Mouse (Mus musculus) heart, postnatal 10 days (tissue): Measurements from ENCODE around the gene Ipo7. TPM values are rescaled to one million over a fixed set of nuclear protein-coding genes. Genes with fewer than 3 reads are reported as not detected.

Source experiments
- DNase-seq, 2 experiments: peaks; one replicate each; pipeline ENCODE4 v3.0.0; 2021
- intact Hi-C: fragments of 180-260 bp; cut with DNase I; formaldehyde crosslinking; loops from one replicate; pipeline ENCODE4 v1.15.1; 2025
- total RNA-seq, 2 experiments: library from RNA; stranded (reverse); gene quantifications; 2 replicates each; pipeline ENCODE4 v1.2.3; 2021

The Ipo7 gene
- total RNA-seq, 2 experiments from 2014 or later: 89.1 to 98.3 TPM

DNA sequence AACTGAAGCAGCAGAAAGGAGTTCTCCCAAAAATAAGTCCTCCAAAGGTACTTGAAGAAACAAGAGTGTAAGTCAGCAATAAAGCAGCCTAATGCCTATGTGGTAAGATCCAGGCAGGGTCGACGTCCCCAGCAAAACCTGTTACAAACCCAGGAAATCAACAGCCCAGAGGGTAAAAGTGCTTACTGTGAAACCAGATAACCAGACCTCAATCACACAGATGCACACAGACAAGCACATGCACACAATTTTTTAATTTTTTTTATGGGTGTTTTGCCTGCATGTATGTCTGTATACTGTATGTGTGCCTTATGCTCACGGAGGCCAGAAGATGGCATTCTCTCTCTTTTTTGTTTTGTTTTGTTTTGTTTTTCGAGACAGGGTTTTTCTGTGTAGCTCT, 78.3 kb downstream of the Ipo7 start:
- intact Hi-C loops: loop anchor here (5.0 kb wide), 1 partner anchor 66 kb away; no protein-coding TSS in a partner anchor
- no peak for DNase-seq

DNA sequence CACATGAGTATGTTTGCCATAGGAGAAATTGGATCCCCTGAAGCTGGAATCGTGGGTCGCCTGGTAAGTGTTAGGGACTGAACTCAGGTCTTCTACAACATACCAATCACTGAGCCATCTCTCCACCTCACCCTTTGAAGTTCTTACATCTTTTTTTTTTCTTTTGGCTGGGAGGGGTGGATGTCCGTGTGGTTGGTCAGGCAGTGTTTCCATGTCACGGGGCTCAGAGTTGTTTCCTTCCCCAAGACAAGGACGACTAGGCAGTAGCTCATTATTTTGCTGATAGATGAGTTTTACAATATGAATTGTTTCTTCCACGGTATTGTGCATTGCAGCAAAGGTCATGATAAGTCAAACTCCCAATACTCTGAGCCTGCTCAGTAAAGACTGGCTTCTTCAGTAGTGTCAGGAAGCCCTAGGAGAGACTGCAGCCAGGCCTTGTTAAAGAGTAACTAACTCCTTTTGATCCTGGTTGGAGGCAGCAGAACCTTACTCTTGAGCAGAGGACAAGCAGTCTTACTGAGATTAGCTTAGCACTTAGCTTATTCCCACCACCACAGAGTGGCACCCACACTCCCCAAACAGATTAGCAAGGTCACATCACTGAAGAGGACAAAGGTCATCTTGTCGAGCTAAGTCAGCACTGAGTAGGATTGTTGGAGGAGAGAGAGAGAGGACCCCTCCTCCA, 79.2 kb downstream of the Ipo7 start:
- intact Hi-C loops: loop anchor here (5.0 kb wide), 1 partner anchor 65 kb away; no protein-coding TSS in a partner anchor
- DNase-seq: no peak

DNA sequence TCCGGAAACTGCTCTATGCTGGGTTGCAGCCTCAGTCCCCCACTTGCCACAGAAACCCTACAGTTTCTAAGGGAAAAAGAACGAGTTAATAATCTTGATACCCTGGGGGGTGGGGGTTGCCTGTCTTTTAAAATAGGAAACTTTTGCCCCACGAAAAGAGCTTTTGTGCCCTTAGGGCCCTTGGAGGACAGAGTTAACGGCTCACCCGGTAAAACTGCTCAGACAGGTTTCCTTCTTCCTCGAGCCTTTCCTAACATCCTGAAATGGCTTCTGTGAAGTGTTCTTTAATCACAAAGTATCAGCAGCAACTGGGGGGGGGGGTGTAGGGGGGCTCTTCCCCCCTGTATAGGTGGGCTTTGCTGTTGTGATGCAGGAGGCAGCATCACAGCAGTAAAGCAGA, 82.8 kb downstream of the Ipo7 start:
- no peak for DNase-seq
- intact Hi-C loops: no loop called here

DNA sequence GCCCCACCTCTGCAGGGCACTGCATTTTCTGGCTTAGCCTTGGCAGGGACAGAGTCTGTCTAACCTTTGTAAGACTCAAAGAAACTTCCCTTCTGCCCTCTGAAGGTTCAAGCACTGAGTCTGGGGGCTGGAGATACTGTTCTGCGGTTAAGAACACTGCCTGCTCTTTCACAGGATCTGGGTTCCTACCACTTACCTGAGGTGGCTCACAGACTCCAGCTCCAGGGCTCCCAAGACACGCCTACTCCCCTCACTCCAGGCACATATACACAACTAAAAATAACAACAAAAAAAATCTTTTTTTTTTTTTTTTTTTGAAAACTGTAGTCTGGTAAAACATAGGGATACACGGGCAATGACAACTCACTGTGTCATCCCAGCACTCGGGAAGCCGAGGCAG, 83.2 kb downstream of the Ipo7 start:
- no peak for DNase-seq
- intact Hi-C loops: no loop called here

DNA sequence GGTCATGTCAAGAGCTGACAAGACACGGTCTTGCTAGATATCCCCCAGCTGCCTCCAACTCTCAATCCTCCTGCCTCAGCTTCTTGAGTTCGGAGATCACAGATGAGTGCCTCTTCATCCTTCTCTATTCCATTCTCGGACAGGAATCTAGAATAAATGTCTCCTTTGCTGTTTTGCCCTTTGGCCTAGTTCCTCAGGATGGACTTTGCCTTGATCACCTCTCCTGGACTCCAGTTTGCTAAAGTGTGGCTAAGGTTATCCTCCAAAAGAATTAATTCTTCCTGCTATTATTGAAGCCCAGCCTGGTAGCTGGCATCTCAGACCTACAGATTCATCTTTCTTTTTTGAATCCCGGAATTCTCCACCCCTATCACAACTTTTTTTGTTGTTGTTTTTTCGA, 87.0 kb downstream of the Ipo7 start:
- intact Hi-C loops: no loop called here

More for the DNA sequence above, 87.0 kb downstream of the Ipo7 start:
- no peak for DNase-seq

Other genes starting within 250 kb of the Ipo7 start
- under 1 TPM; 0.30 to 0.34 TPM for gene Nrip3, start 236.2 kb upstream of the Ipo7 start, total RNA-seq
- gene Scube2, start 152.6 kb upstream of the Ipo7 start, total RNA-seq: 10 to 100 TPM; 14.3 to 17.2 TPM
- 100 to 1,000 TPM; 183 to 190 TPM for gene Dennd5a, start 57.8 kb upstream of the Ipo7 start, total RNA-seq
- gene Tmem41b, start 31.3 kb upstream of the Ipo7 start, total RNA-seq: 10 to 100 TPM; 51.5 to 60.6 TPM
- 10 to 100 TPM; 11.0 to 12.3 TPM for gene Zfp143, start 42.9 kb downstream of the Ipo7 start, total RNA-seq
- 10 to 100 TPM; 20.5 to 30.7 TPM for gene Wee1, start 103.8 kb downstream of the Ipo7 start, total RNA-seq
- gene Swap70, start 203.4 kb downstream of the Ipo7 start, total RNA-seq: 10 to 100 TPM; 19.8 to 21.5 TPM